Mouse (Mus musculus): Measurements from ENCODE around the gene Kbtbd12. TPM values are rescaled to one million over a fixed set of nuclear protein-coding genes. Genes with fewer than 3 reads are reported as not detected.

Kbtbd12 gene
- polyA plus RNA-seq, 1 experiment, result 0.31 TPM

GRCm38 (mm10) chr6:88517701-88518403 is 119.9 kb downstream of the Kbtbd12 start:
- H3K4me3 ChIP-seq (ENCODE audit: insufficient read depth, low read length), result peak overlapping the region; percentile 57
- no peak overlapping the region for H3K27ac ChIP-seq (ENCODE audit: insufficient read depth, low read length)
- TF ChIP-seq POLR2A (IDR thresholded peaks at IDR 0.05; ENCODE audit: extremely low read depth, insufficient read depth, low read length) (no peak), CTCF (IDR thresholded peaks at IDR 0.05; ENCODE audit: extremely low read depth, insufficient read depth, low read length) (no peak)
- H3K4me1 ChIP-seq (ENCODE audit: control insufficient read depth, insufficient read depth, low read length), result peaks cover 2% of the 10 kb centered on the region

DNA sequence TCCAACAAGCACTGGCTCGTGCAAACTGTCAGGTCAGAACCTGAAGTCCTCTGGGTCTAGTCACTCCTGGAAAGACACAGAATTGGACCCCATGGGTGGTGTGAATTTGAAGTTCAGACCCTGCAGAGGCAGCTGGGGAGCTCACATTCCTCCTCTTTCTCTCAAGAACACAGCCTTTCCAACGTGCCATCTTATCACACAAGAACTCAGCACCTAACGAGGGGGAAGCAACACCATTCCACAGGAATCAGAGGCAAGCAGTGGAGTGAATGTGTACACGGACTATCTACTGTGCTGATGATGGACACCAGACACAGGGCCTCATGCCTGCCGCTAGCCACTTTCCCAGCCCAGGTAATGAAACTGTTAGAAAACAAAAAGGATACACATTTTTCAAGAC is 121.1 kb downstream of the Kbtbd12 start:
- TF ChIP-seq POLR2A (IDR thresholded peaks at IDR 0.05; ENCODE audit: extremely low read depth, insufficient read depth, low read length), result no peak
- no peak for TF ChIP-seq CTCF (IDR thresholded peaks at IDR 0.05; ENCODE audit: extremely low read depth, insufficient read depth, low read length)
- Histone ChIP-seq H3K4me3 (ENCODE audit: insufficient read depth, low read length) (no peak overlapping the region; the same call in 1 of the 2 replicates), H3K4me1 (ENCODE audit: control insufficient read depth, insufficient read depth, low read length) (peaks cover 2% of the 10 kb centered on the region), H3K27ac (ENCODE audit: insufficient read depth, low read length) (no peak overlapping the region)

DNA sequence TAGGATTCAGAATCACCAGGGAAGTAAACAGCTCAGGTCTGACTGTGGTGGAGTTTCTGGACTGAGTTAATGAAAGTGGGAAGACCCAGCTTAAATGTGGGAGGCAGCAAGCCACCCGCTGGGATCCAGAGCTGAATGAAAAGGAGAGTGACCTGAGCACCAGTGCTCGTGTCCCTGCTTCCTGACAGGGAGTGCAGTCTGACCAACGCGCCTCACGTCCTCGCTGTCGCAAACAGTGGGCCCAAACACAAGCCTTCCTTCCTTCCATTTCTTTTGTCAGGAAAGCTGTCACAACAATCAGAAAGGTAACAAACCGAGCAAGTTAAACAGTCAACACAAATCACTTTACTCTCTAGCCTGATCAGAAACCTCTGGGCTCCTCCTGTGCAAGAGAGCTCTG is 121.8 kb downstream of the Kbtbd12 start:
- peaks cover 2% of the 10 kb centered on the region for H3K4me1 ChIP-seq (ENCODE audit: control insufficient read depth, insufficient read depth, low read length)
- no peak overlapping the region for H3K27ac ChIP-seq (ENCODE audit: insufficient read depth, low read length)
- no peak overlapping the region for H3K4me3 ChIP-seq (ENCODE audit: insufficient read depth, low read length)

GRCm38 (mm10) chr6:88514546-88514945 is 123.2 kb downstream of the Kbtbd12 start:
- no peak overlapping the region for H3K27ac ChIP-seq (ENCODE audit: insufficient read depth, low read length)
- TF ChIP-seq POLR2A (IDR thresholded peaks at IDR 0.05; ENCODE audit: extremely low read depth, insufficient read depth, low read length), result no peak
- TF ChIP-seq CTCF (IDR thresholded peaks at IDR 0.05; ENCODE audit: extremely low read depth, insufficient read depth, low read length), result no peak
- H3K4me1 ChIP-seq (ENCODE audit: control insufficient read depth, insufficient read depth, low read length), result peaks cover 2% of the 10 kb centered on the region
- H3K4me3 ChIP-seq (ENCODE audit: insufficient read depth, low read length), result no peak overlapping the region

More for the DNA sequence above, 121.8 kb downstream of the Kbtbd12 start:
- TF ChIP-seq POLR2A (IDR thresholded peaks at IDR 0.05; ENCODE audit: extremely low read depth, insufficient read depth, low read length) (no peak), CTCF (IDR thresholded peaks at IDR 0.05; ENCODE audit: extremely low read depth, insufficient read depth, low read length) (no peak)

GRCm38 (mm10) chr6:88513984-88514383 is 123.8 kb downstream of the Kbtbd12 start:
- H3K27ac ChIP-seq (ENCODE audit: insufficient read depth, low read length), result no peak overlapping the region
- TF ChIP-seq CTCF (IDR thresholded peaks at IDR 0.05; ENCODE audit: extremely low read depth, insufficient read depth, low read length) (no peak), POLR2A (IDR thresholded peaks at IDR 0.05; ENCODE audit: extremely low read depth, insufficient read depth, low read length) (no peak)
- H3K4me1 ChIP-seq (ENCODE audit: control insufficient read depth, insufficient read depth, low read length), result peaks cover 2% of the 10 kb centered on the region
- H3K4me3 ChIP-seq (ENCODE audit: insufficient read depth, low read length), result no peak overlapping the region

- no peak overlapping the region for H3K27ac ChIP-seq (ENCODE audit: insufficient read depth, low read length)
- TF ChIP-seq POLR2A (IDR thresholded peaks at IDR 0.05; ENCODE audit: extremely low read depth, insufficient read depth, low read length), result no peak
- H3K4me3 ChIP-seq (ENCODE audit: insufficient read depth, low read length), result no peak overlapping the region
- H3K4me1 ChIP-seq (ENCODE audit: control insufficient read depth, insufficient read depth, low read length), result no peaks in the 10 kb centered on the region
Observed at GRCm38 (mm10) chr6:88503044-88503443, 134.7 kb downstream of the Kbtbd12 start.

GRCm38 (mm10) chr6:88502030-88502970 is 135.4 kb downstream of the Kbtbd12 start:
- Histone ChIP-seq H3K27ac (ENCODE audit: insufficient read depth, low read length) (no peak overlapping the region), H3K4me1 (ENCODE audit: control insufficient read depth, insufficient read depth, low read length) (no peaks in the 10 kb centered on the region), H3K4me3 (ENCODE audit: insufficient read depth, low read length) (no peak overlapping the region)
- no peak for TF ChIP-seq POLR2A (IDR thresholded peaks at IDR 0.05; ENCODE audit: extremely low read depth, insufficient read depth, low read length)

DNA sequence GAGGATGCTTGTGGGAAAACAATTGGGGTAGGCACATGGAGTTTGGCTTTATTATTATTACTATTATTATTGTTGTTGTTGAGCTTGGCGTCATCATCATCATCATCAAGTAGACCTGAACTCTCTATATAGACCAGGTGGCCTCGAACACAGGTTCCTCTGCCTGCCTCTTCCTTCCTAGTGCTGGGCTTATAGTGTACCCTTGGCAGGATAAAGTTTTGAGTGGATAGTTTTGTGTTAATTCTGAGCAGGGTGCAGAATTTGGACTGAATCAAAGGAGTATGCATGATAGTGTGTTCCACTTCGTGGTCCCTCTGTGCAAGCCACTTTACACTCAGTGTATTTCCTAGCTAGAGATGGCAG is 137.4 kb downstream of the Kbtbd12 start:
- Histone ChIP-seq H3K27ac (ENCODE audit: insufficient read depth, low read length) (no peak overlapping the region), H3K4me1 (ENCODE audit: control insufficient read depth, insufficient read depth, low read length) (no peaks in the 10 kb centered on the region), H3K4me3 (ENCODE audit: insufficient read depth, low read length) (peak overlapping the region; percentile 37)
- no peak for TF ChIP-seq POLR2A (IDR thresholded peaks at IDR 0.05; ENCODE audit: extremely low read depth, insufficient read depth, low read length)
- TF ChIP-seq CTCF (IDR thresholded peaks at IDR 0.05; ENCODE audit: extremely low read depth, insufficient read depth, low read length), result no peak

- no peak for TF ChIP-seq POLR2A (IDR thresholded peaks at IDR 0.05; ENCODE audit: extremely low read depth, insufficient read depth, low read length)
- TF ChIP-seq CTCF (IDR thresholded peaks at IDR 0.05; ENCODE audit: extremely low read depth, insufficient read depth, low read length), result peak; percentile 50
- Histone ChIP-seq H3K27ac (ENCODE audit: insufficient read depth, low read length) (peak overlapping the region; percentile 22; the same call in 1 of the 2 replicates), H3K4me3 (ENCODE audit: insufficient read depth, low read length) (peak overlapping the region; percentile 37), H3K4me1 (ENCODE audit: control insufficient read depth, insufficient read depth, low read length) (no peaks in the 10 kb centered on the region)
Observed at GRCm38 (mm10) chr6:88499481-88500404, 138.0 kb downstream of the Kbtbd12 start.

Other genes with a start within 250 kb of the Kbtbd12 start
- gene Eefsec, start 191.4 kb downstream of the Kbtbd12 start, polyA plus RNA-seq (2012; rRNA removed), result 18.3 and 19.3 TPM in 2 replicates
- gene Ruvbl1, start 172.5 kb downstream of the Kbtbd12 start, polyA plus RNA-seq (2012; rRNA removed), result 48.0 and 48.2 TPM in 2 replicates
- 86.3 and 89.3 TPM in 2 replicates for gene Sec61a1, start 119.0 kb downstream of the Kbtbd12 start, polyA plus RNA-seq (2012; rRNA removed)
- gene Mgll, start 86.5 kb upstream of the Kbtbd12 start, polyA plus RNA-seq (2012; rRNA removed), result 220 TPM in 2 replicates
- gene Abtb1, start 204.0 kb upstream of the Kbtbd12 start, polyA plus RNA-seq (2012; rRNA removed), result 88.0 and 90.6 TPM in 2 replicates
- 381 and 408 TPM in 2 replicates for gene Podxl2, start 237.1 kb upstream of the Kbtbd12 start, polyA plus RNA-seq (2012; rRNA removed)

Data from cortical plate, adult 2 months (tissue).